Mouse (Mus musculus) MEL (cell line): ENCODE measurements at regions not wholly inside any gene's neighbourhood (a gene's known extent, or its start where the extent isn't known, plus 50 kb on each side); places are given as distances from the start of the nearest gene placed in this dataset.

Source experiments
- DNase-seq: peaks from one replicate; pipeline ENCODE4 v3.0.0; 2011; ENCODE audit warnings: low read depth, low spot score
- H3K27ac ChIP-seq: 2 replicates; pipeline ENCODE4 v1.5.1; 2012; ENCODE audit warnings: low read depth, mild to moderate bottlenecking, control low read depth, low read length, moderate library complexity; ENCODE audit not compliant: control insufficient read depth
- H3K27me3 ChIP-seq, 2 experiments: fragments of 150-350 bp in 1 of 2; sonication (generic) in 1 of 2; 2 replicates each; pipeline ENCODE4 v1.6.1; 2012; ENCODE audit warnings: low read length in 2 of 2, mild to moderate bottlenecking in 2 of 2, improper control_type of control experiment in 1 of 2, moderate library complexity in 1 of 2; ENCODE audit not compliant: insufficient read depth in 2 of 2, control insufficient read depth in 1 of 2
- H3K36me3 ChIP-seq, 2 experiments: 2 replicates each; pipeline ENCODE4 v1.6.1; 2012 to 2014; ENCODE audit warnings: low read length in 2 of 2, improper control_type of control experiment in 1 of 2, inconsistent platforms in 1 of 2, mild to moderate bottlenecking in 1 of 2; ENCODE audit not compliant: insufficient read depth in 2 of 2, control insufficient read depth in 1 of 2
- H3K4me1 ChIP-seq, 2 experiments: fragments of 150-350 bp in 1 of 2; sonication (generic) in 1 of 2; 2 replicates each; pipeline ENCODE4 v1.6.1; 2012; ENCODE audit warnings: low read length in 2 of 2, improper control_type of control experiment in 1 of 2, mild to moderate bottlenecking in 1 of 2; ENCODE audit not compliant: insufficient read depth in 2 of 2, control insufficient read depth in 1 of 2
- H3K4me3 ChIP-seq, 2 experiments: fragments of 150-350 bp in 1 of 2; sonication (generic) in 1 of 2; 2 replicates each; pipeline ENCODE4 v1.5.1; 2012; ENCODE audit warnings: low read depth in 2 of 2, low read length in 2 of 2, mild to moderate bottlenecking in 2 of 2, moderate library complexity in 2 of 2, control low read depth in 1 of 2, improper control_type of control experiment in 1 of 2; ENCODE audit not compliant: control insufficient read depth in 1 of 2, insufficient read depth in 1 of 2
- H3K79me2 ChIP-seq: 2 replicates; pipeline ENCODE4 v1.6.1; 2012; ENCODE audit warnings: mild to moderate bottlenecking, low read length, moderate library complexity; ENCODE audit not compliant: control insufficient read depth, poor library complexity, insufficient read depth
- H3K9ac ChIP-seq: 2 replicates; pipeline ENCODE4 v1.6.1; 2012; ENCODE audit warnings: low read depth, mild to moderate bottlenecking, control low read depth, low read length, moderate library complexity; ENCODE audit not compliant: control insufficient read depth, poor library complexity, severe bottlenecking
- H3K9me3 ChIP-seq: fragments of 150-350 bp; sonication (generic); replicated peaks from 2 replicates; pipeline ENCODE4 v1.6.1; 2012; ENCODE audit warnings: mild to moderate bottlenecking, low read length, improper control_type of control experiment, moderate library complexity; ENCODE audit not compliant: insufficient read depth
- CHD1 ChIP-seq: IDR thresholded peaks from 2 replicates; pipeline ENCODE4 v1.6.1; 2012; ENCODE audit warnings: low read depth, mild to moderate bottlenecking, inconsistent platforms, low read length, improper control_type of control experiment
- E2F4 ChIP-seq: IDR thresholded peaks from 2 replicates; pipeline ENCODE4 v1.6.1; 2011; ENCODE audit warnings: low read depth, low read length, improper control_type of control experiment, borderline replicate concordance
- EP300 ChIP-seq, 2 experiments: IDR thresholded peaks; 2 replicates each; pipeline ENCODE4 v1.6.1; 2011; ENCODE audit warnings: improper control_type of control experiment in 2 of 2, low read length in 2 of 2, low read depth in 1 of 2, mild to moderate bottlenecking in 1 of 2
- ETS1 ChIP-seq: IDR thresholded peaks from 2 replicates; pipeline ENCODE4 v1.6.1; 2012; ENCODE audit warnings: low read depth, mild to moderate bottlenecking, inconsistent platforms, low read length, improper control_type of control experiment, moderate library complexity
- GABPA ChIP-seq: IDR thresholded peaks from 2 replicates; pipeline ENCODE4 v1.6.1; 2012; ENCODE audit warnings: low read depth, mild to moderate bottlenecking, inconsistent platforms, low read length, improper control_type of control experiment, moderate library complexity
- GATA1 ChIP-seq: IDR thresholded peaks from 2 replicates; pipeline ENCODE4 v1.6.1; 2011; ENCODE audit warnings: low read depth, low read length, improper control_type of control experiment
- HCFC1 ChIP-seq: IDR thresholded peaks from 2 replicates; pipeline ENCODE4 v1.6.1; 2012; ENCODE audit warnings: low read depth, mild to moderate bottlenecking, inconsistent platforms, low read length, improper control_type of control experiment, moderate library complexity
- JUND ChIP-seq: IDR thresholded peaks from 2 replicates; pipeline ENCODE4 v1.6.1; 2011; ENCODE audit warnings: low read depth, mild to moderate bottlenecking, improper control_type of control experiment, low read length
- MAFK ChIP-seq: IDR thresholded peaks from 2 replicates; pipeline ENCODE4 v1.6.1; 2011; ENCODE audit warnings: low read depth, mild to moderate bottlenecking, low read length, improper control_type of control experiment, borderline replicate concordance
- MAZ ChIP-seq: IDR thresholded peaks from 2 replicates; pipeline ENCODE4 v1.6.1; 2012; ENCODE audit warnings: low read depth, mild to moderate bottlenecking, inconsistent platforms, low read length, improper control_type of control experiment
- MXI1 ChIP-seq: IDR thresholded peaks from 2 replicates; pipeline ENCODE4 v1.6.1; 2011; ENCODE audit warnings: mild to moderate bottlenecking, low read depth, low read length, improper control_type of control experiment
- MYB ChIP-seq: IDR thresholded peaks from 2 replicates; pipeline ENCODE4 v1.6.1; 2011; ENCODE audit warnings: mild to moderate bottlenecking, low read depth, low read length, improper control_type of control experiment
- POLR2A ChIP-seq, 2 experiments: IDR thresholded peaks; 2 replicates each; pipeline ENCODE4 v1.6.1; 2011 to 2012; ENCODE audit warnings: low read length in 2 of 2, mild to moderate bottlenecking in 2 of 2, control low read depth in 1 of 2, improper control_type of control experiment in 1 of 2, low read depth in 1 of 2, moderate library complexity in 1 of 2; ENCODE audit not compliant: control insufficient read depth in 1 of 2, insufficient read depth in 1 of 2, poor library complexity in 1 of 2
- POLR2AphosphoS2 ChIP-seq: IDR thresholded peaks from 2 replicates; pipeline ENCODE4 v1.6.1; 2011; ENCODE audit warnings: low read length, improper control_type of control experiment
- POLR2AphosphoS5 ChIP-seq: IDR thresholded peaks from 2 replicates; pipeline ENCODE4 v1.6.1; 2012; ENCODE audit warnings: low read depth, borderline replicate concordance, mild to moderate bottlenecking, inconsistent platforms, low read length, moderate library complexity, mixed read lengths
- RAD21 ChIP-seq: IDR thresholded peaks from 2 replicates; pipeline ENCODE4 v1.6.1; 2011; ENCODE audit warnings: mild to moderate bottlenecking, low read depth, low read length, improper control_type of control experiment
- RCOR1 ChIP-seq: IDR thresholded peaks from 2 replicates; pipeline ENCODE4 v1.6.1; 2012; ENCODE audit warnings: low read depth, mild to moderate bottlenecking, inconsistent platforms, low read length, improper control_type of control experiment
- SMC3 ChIP-seq: IDR thresholded peaks from 2 replicates; pipeline ENCODE4 v1.6.1; 2011; ENCODE audit warnings: low read depth, low read length, improper control_type of control experiment
- TAL1 ChIP-seq: IDR thresholded peaks from 2 replicates; pipeline ENCODE4 v1.6.1; 2012; ENCODE audit warnings: mild to moderate bottlenecking, inconsistent platforms, low read length, moderate library complexity, mixed read lengths
- TBP ChIP-seq: IDR thresholded peaks from 2 replicates; pipeline ENCODE4 v1.8.0; 2011; ENCODE audit warnings: low read depth, low read length, improper control_type of control experiment
- UBTF ChIP-seq: IDR thresholded peaks from 2 replicates; pipeline ENCODE4 v1.6.1; 2012; ENCODE audit warnings: low read depth, mild to moderate bottlenecking, inconsistent platforms, low read length, improper control_type of control experiment, moderate library complexity, borderline replicate concordance; ENCODE audit not compliant: insufficient read depth
- USF2 ChIP-seq, 2 experiments: IDR thresholded peaks; 2 replicates each; pipeline ENCODE4 v1.6.1; 2011 to 2012; ENCODE audit warnings: improper control_type of control experiment in 2 of 2, low read length in 2 of 2, borderline replicate concordance in 1 of 2, inconsistent platforms in 1 of 2, low read depth in 1 of 2, mild to moderate bottlenecking in 1 of 2; ENCODE audit not compliant: insufficient read depth in 1 of 2
- ZC3H11A ChIP-seq: IDR thresholded peaks from 2 replicates; pipeline ENCODE4 v1.6.1; 2012; ENCODE audit warnings: low read depth, mild to moderate bottlenecking, inconsistent platforms, low read length, improper control_type of control experiment
- ZMIZ1 ChIP-seq: IDR thresholded peaks from 2 replicates; pipeline ENCODE4 v1.6.1; 2012; ENCODE audit warnings: low read depth, mild to moderate bottlenecking, inconsistent platforms, low read length, improper control_type of control experiment, moderate library complexity
- ZNF384 ChIP-seq: IDR thresholded peaks from 2 replicates; pipeline ENCODE4 v1.6.1; 2012; ENCODE audit warnings: low read depth, mild to moderate bottlenecking, inconsistent platforms, low read length, improper control_type of control experiment

DNA sequence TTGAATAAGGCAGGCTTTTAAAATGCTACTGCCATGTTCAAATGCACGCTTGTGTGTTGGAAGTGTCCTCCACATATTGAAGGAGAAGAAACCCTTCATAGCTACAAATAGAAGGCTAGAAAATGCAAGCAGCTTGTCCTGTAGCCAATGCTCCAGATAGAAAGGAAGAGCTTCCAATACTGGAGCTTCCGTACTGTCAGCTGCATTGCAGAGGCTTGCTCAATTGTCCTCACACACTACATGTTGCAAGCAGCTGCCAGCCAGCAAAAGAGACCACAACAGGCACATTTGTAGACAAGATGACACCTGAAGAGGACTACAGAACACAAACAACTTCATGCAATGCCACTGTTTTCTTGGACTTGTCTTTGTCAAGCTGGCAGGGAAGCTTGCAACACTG, 314.0 kb downstream of the Inhba start:
- H3K27ac ChIP-seq = no peak overlapping the region
- H3K9ac ChIP-seq = no peak overlapping the region
- DNase-seq = no peak
- no peak overlapping the region for H3K4me3 ChIP-seq
- H3K79me2 ChIP-seq = no peaks in the 10 kb centered on the region
- H3K27me3 ChIP-seq = no peaks in the 10 kb centered on the region
- H3K9me3 ChIP-seq = no peaks in the 10 kb centered on the region
- H3K36me3 ChIP-seq = no peaks in the 10 kb centered on the region
- H3K4me1 ChIP-seq = no peaks in the 10 kb centered on the region
- no peak for TF ChIP-seq ZC3H11A
- TF ChIP-seq USF2 (IDR thresholded peaks at IDR 0.05; ENCODE audit: borderline replicate concordance in 1 of 2, insufficient read depth in 1 of 2, low read depth in 1 of 2, low read length in 2 of 2) = no peak
- TF ChIP-seq GABPA = no peak
- TF ChIP-seq SMC3 = no peak
- TF ChIP-seq MYB = no peak
- TF ChIP-seq UBTF = no peak
- TF ChIP-seq ETS1 = no peak
- TF ChIP-seq POLR2AphosphoS2 = no peak
- no peak for TF ChIP-seq RCOR1
- no peak for TF ChIP-seq GATA1
- TF ChIP-seq TBP = no peak
- TF ChIP-seq TAL1 = no peak
- TF ChIP-seq MXI1 = no peak
- TF ChIP-seq ZMIZ1 = no peak
- TF ChIP-seq POLR2AphosphoS5 = no peak
- TF ChIP-seq CHD1 = no peak
- no peak for TF ChIP-seq RAD21
- TF ChIP-seq JUND = no peak

DNA sequence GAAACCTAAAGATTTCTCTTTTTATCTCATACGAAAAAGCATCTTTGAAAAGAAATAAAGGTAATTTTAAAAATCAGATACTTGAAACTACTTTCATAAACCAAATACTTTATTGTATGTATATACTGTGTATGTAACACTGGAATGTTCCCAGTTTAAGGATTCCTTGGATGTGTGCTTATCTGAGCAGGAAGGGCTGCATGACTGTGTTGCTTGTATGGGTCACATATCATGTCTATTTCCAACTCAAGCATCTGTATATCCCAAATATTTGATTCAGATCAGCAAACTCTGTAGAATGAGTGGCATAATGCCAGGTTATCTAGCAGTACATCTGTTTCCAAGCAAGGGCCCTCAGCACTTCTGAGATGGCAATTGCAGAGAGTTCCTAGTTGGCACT, 330.1 kb downstream of the Inhba start:
- no peaks in the 10 kb centered on the region for H3K79me2 ChIP-seq
- no peaks in the 10 kb centered on the region for H3K36me3 ChIP-seq
- no peak for DNase-seq
- H3K27me3 ChIP-seq = no peaks in the 10 kb centered on the region
- TF ChIP-seq POLR2AphosphoS2 (no peak), EP300 (IDR thresholded peaks at IDR 0.05; ENCODE audit: low read depth in 1 of 2, low read length in 2 of 2) (no peak), JUND (no peak), POLR2A (IDR thresholded peaks at IDR 0.05; ENCODE audit: control insufficient read depth in 1 of 2, insufficient read depth in 1 of 2, low read depth in 1 of 2, low read length in 2 of 2, poor library complexity in 1 of 2) (no peak), MXI1 (no peak), E2F4 (no peak), ZC3H11A (no peak), ZMIZ1 (no peak), MAZ (no peak), MAFK (no peak), HCFC1 (no peak), POLR2AphosphoS5 (no peak), ZNF384 (no peak), RCOR1 (no peak), SMC3 (no peak), GABPA (no peak), USF2 (IDR thresholded peaks at IDR 0.05; ENCODE audit: borderline replicate concordance in 1 of 2, insufficient read depth in 1 of 2, low read depth in 1 of 2, low read length in 2 of 2) (no peak), GATA1 (no peak)
- TF ChIP-seq, all 39 proteins: peak for 0
- Histone ChIP-seq H3K27ac (no peak overlapping the region), H3K9me3 (no peaks in the 10 kb centered on the region), H3K4me3 (no peak overlapping the region), H3K4me1 (no peaks in the 10 kb centered on the region), H3K9ac (no peak overlapping the region)
